Mouse (Mus musculus) brain, embryonic 14.5 days (tissue): Measurements from ENCODE around the gene Bfsp1. TPM values are rescaled to one million over a fixed set of nuclear protein-coding genes. Genes with fewer than 3 reads are reported as not detected.

Source experiments
- DNase-seq: peaks from one replicate; pipeline ENCODE4 v3.0.0-alpha.2; 2011; ENCODE audit warnings: low read depth
- CTCF ChIP-seq: fragments of 200-500 bp; IDR thresholded peaks from 2 replicates; pipeline ENCODE4 v1.5.1; 2012; ENCODE audit warnings: inconsistent platforms, mild to moderate bottlenecking, moderate library complexity, borderline replicate concordance; ENCODE audit not compliant: insufficient read depth, insufficient read length; ENCODE audit errors: extremely low read depth
- POLR2A ChIP-seq: fragments of 200-500 bp; IDR thresholded peaks from 2 replicates; pipeline ENCODE4 v1.6.1; 2012; ENCODE audit warnings: mild to moderate bottlenecking, inconsistent platforms, borderline replicate concordance; ENCODE audit not compliant: poor library complexity, insufficient read depth, insufficient read length, severe bottlenecking; ENCODE audit errors: extremely low read depth
- polyA plus RNA-seq: library from polyadenylated mRNA; depleted of rRNA; stranded (reverse); fragments of >200 nt; gene quantifications from 2 replicates; pipeline ENCODE4 v1.2.3, GENCODE M21; 2012

Bfsp1 gene
- polyA plus RNA-seq, 1 experiment, result 1.7 TPM

DNA sequence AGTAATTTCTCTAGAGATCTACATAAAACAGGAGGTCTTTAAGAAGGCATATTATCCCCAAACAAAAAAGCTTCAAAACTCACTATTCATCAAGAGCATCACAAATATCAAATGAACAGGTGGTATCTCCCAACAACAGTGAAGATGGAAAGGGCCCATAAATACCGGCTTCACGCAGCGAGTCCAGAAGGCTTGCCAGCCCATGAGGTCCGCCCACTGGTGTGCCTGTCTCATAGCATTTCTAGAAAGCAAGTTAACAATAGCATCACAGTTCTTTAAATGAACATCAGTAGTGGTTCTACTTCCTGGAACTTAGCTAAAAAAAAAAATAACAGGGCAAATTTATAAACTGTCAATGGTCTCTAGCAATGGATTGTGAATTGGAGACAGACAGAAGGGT, 19.0 kb upstream of the Bfsp1 start:
- no peak for DNase-seq
- TF ChIP-seq CTCF, result no peak
- no peak for TF ChIP-seq POLR2A

- no peak for DNase-seq
Observed at GRCm38 (mm10) chr2:143879311-143879710, 16.3 kb upstream of the Bfsp1 start.

GRCm38 (mm10) chr2:143876929-143877632, 14.1 kb upstream of the Bfsp1 start:
- peak; percentile 17 for DNase-seq
- TF ChIP-seq POLR2A (no peak), CTCF (no peak)

More at GRCm38 (mm10) chr2:143879311-143879710, 16.3 kb upstream of the Bfsp1 start:
- TF ChIP-seq POLR2A, result no peak
- TF ChIP-seq CTCF, result no peak

- no peak for DNase-seq
- no peak for TF ChIP-seq POLR2A
- no peak for TF ChIP-seq CTCF
Observed at GRCm38 (mm10) chr2:143876026-143876425, 13.1 kb upstream of the Bfsp1 start.

- TF ChIP-seq POLR2A, result no peak
- DNase-seq, result no peak
Observed at GRCm38 (mm10) chr2:143870936-143871688, 8.1 kb upstream of the Bfsp1 start.

- DNase-seq, result peak; percentile 91
- TF ChIP-seq CTCF, result peak; percentile 97
- no peak for TF ChIP-seq POLR2A
Observed at GRCm38 (mm10) chr2:143867326-143867725, 4.4 kb upstream of the Bfsp1 start.

DNA sequence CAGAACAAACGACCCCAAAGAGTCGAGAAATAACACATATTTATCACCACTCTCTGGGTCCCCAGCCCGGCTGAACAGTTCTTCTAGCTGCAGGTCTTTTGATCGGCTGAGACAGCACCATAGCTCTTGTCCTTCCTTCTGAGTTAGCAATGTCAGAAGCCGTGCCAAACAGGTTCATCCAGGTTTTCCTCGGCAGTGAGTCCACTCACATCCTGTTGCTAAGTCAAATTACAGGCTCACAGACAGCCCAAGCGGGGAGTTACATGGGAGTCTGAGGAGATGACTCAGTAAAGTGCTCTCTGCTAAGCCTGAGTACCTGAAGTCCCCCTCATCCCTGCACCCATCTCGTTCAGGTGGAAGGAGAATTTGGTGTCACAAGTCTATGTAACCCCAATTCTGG, 1.6 kb upstream of the Bfsp1 start:
- no peak for DNase-seq
- TF ChIP-seq POLR2A, result no peak
- no peak for TF ChIP-seq CTCF

GRCm38 (mm10) chr2:143859166-143859565, 3.8 kb downstream of the Bfsp1 start:
- no peak for TF ChIP-seq CTCF
- no peak for TF ChIP-seq POLR2A
- DNase-seq, result no peak

DNA sequence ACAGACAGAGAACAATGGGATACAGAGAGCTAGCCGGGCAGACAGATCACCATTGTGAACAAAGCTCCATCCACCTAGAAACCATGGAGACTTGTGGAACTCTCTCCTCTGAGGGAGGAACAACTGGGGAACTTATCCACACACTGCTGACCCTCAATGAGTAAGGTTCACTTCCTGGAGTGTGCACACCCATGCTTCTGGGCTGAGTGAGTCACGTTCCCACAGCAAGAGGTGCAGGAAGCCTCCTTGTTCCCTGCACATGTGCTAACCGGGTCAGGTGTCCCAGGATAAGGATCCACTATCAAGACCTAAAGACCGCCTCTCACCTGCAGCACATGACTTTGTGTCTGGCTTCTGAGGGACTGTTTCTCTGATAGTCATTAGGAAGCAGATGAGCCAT, 9.5 kb downstream of the Bfsp1 start:
- TF ChIP-seq POLR2A (no peak), CTCF (no peak)
- DNase-seq, result no peak

DNA sequence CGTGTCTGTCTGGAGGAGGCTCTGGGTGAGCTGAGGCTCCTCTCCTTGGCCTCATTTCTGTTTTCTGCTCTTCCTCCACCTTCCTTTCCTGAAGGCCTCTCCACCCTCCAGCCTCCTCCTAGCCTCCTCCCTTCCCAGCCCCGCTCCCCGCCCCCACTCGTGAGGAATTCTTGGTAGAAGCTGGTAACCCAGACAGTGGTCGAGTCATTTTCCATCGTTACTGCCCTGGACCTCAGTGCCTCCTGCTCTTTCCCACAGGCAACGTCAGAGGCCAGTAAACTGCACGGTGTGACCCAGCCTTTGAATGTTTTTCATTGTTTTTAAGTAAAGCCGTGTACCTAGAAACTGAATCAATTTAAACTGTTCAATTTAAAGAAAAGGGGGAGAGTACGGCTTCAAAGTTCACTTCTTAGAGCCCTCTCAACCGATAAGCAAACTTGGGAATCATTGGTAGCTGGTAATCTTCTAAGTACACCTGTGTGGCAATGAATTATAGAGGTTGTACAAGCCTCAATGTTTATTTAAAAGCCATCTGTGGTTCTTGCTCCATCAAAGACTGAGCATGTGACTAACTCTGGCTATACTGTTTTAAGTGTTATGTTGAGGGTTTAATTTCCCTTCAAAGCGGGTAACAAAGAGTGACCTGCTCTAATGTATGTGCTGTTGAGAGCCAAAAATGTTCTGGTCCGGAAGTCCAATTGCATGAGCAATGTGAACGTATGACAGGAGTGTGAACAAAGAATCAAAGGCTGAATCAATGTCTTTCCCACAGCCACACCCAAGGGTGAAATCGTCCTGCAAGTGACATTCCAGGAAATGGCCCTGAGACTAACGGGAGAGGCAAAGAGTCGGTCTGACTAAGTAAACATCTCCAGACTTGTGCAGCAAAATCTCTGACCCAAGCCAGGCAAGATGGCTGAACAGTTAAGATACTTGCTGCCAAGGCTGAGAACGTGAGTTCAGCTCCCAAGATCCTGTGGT, 10.4 kb downstream of the Bfsp1 start:
- DNase-seq, result no peak
- TF ChIP-seq POLR2A, result no peak
- TF ChIP-seq CTCF, result no peak

DNA sequence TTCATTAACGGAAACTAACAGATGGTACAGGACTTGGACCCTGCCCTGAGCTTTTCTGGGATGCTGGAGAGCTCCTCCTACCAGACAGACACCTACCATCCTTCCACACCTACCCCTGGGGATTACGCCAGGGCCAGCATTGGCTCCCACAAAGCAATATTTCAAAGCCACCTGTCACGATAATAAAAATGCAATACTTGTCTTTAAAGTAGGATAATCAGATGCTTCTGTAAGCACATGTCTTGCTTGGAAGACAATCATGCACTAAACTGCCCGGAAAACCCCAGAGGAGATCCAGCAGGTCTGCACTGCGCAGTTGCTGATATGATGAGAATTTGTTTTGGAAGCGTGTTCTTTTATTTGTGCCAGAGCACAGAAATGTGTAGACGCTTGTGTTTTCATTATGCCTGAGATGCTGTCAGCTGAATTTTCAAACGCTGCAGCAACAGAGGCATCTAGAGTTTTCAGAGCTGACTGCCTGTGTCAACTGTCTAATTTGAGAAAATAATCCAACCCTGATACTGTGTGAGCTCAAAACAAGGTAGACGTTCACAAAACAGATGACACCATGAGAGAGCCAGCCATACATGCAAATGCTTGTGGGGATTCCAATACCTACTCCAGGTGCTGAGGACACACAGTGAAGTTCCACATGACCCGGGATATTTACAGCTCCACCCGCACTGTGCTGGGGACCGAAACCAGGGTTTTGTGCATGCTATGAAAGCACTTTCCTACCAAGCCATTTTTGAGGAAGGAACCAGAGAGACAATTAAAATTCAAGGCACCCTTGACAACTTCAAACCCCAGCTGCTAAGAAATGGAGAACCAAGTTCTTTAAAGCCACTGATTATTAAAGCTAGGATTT, 11.4 kb downstream of the Bfsp1 start:
- peak; percentile 67 for DNase-seq
- no peak for TF ChIP-seq POLR2A
- TF ChIP-seq CTCF, result no peak
